Mouse (Mus musculus) midbrain, embryonic 14.5 days (tissue): ENCODE data around the gene Ywhag. TPM values are rescaled to one million over a fixed set of nuclear protein-coding genes. Genes with fewer than 3 reads are reported as not detected.

Source experiments
- ATAC-seq: fragments of 200-750 bp; cut with Nextera tagmentation; 2 replicates; pipeline ENCODE4 v1.8.0; 2017; ENCODE audit warnings: moderate number of reproducible peaks, moderate library complexity; ENCODE audit not compliant: low FRiP score, low TSS enrichment
- DNase-seq: peaks from one replicate; pipeline ENCODE4 v3.0.0-alpha.2; 2015
- H3K27ac ChIP-seq: fragments of 300-500 bp; sonication (generic); replicated peaks from 2 replicates; pipeline ENCODE4 v1.5.1; 2014; ENCODE audit warnings: mild to moderate bottlenecking, low read depth, low read length, moderate library complexity
- H3K27me3 ChIP-seq: fragments of 300-500 bp; sonication (generic); 2 replicates; pipeline ENCODE4 v1.6.1; 2014; ENCODE audit warnings: low read length, control low read depth, mixed read lengths; ENCODE audit not compliant: control insufficient read depth, insufficient read depth
- H3K36me3 ChIP-seq: fragments of 300-500 bp; sonication (generic); 2 replicates; pipeline ENCODE4 v1.6.1; 2014; ENCODE audit warnings: low read length, control low read depth; ENCODE audit not compliant: control insufficient read depth, insufficient read depth
- H3K4me1 ChIP-seq: fragments of 300-500 bp; sonication (generic); 2 replicates; pipeline ENCODE4 v1.6.1; 2014; ENCODE audit warnings: mild to moderate bottlenecking, antibody characterized with exemption, low read length, control low read depth; ENCODE audit not compliant: control insufficient read depth, insufficient read depth
- H3K4me2 ChIP-seq: fragments of 300-500 bp; sonication (generic); 2 replicates; pipeline ENCODE4 v1.6.1; 2014; ENCODE audit warnings: mild to moderate bottlenecking, low read length, moderate library complexity
- H3K4me3 ChIP-seq: fragments of 300-500 bp; sonication (generic); replicated peaks from 2 replicates; pipeline ENCODE4 v1.5.1; 2014; ENCODE audit warnings: low read depth, low read length
- H3K9ac ChIP-seq: fragments of 300-500 bp; sonication (generic); replicated peaks from 2 replicates; pipeline ENCODE4 v1.6.1; 2014; ENCODE audit warnings: mild to moderate bottlenecking, low read length, moderate library complexity
- H3K9me3 ChIP-seq: fragments of 300-500 bp; sonication (generic); 2 replicates; pipeline ENCODE4 v1.6.1; 2016; ENCODE audit warnings: low read length, control low read depth, mixed read lengths; ENCODE audit not compliant: control insufficient read depth
- WGBS: fragments of 180-500 bp; shearing (Covaris S2); extraction: QIAGEN DNeasy Blood & Tissue Kit; methylation state at CpG from one replicate; pipeline ENCODE4 v1.1.7; 2014; 5-methylcytosine and 5-hydroxymethylcytosine counted together
- polyA plus RNA-seq: library from polyadenylated mRNA; unstranded; fragments of >200 nt; fragmentation: Nextera tagmentation; extraction: Ambion mirVana; gene quantifications from 2 replicates; pipeline ENCODE4 v1.2.1, GENCODE M21; 2014

The Ywhag gene
- polyA plus RNA-seq, 1 experiment from 2014 or later, result 420 TPM

DNA sequence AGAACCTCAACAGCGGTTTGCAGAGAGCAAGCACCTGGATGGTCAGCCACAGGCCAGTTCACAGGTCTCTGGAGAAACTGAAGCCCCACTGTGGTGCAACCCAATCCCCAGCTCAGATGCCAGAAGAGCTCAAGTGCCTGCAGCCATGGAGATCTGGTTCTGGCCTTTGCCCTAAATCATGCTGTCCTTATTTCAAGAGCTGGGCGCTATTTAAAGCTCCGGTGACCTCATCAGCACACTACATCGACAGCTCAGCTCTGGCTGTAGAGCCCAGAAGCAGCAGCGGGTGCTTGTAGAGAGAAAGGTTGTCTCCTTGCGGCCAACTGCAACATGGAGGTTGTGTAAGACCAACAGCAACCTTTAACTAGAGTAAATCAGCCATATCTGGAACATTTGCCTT is 20.3 kb downstream of the Ywhag start:
- peaks cover 80% of the 10 kb centered on the region for H3K36me3 ChIP-seq
- no peaks in the 10 kb centered on the region for H3K4me1 ChIP-seq
- no peaks in the 10 kb centered on the region for H3K27me3 ChIP-seq
- DNase-seq (no peak), ATAC-seq (no peak)
- WGBS, result 91% methylated on average over 6 of the region's 6 CpGs
- no peak overlapping the region for H3K27ac ChIP-seq
- no peak overlapping the region for H3K4me2 ChIP-seq
- no peak overlapping the region for H3K9ac ChIP-seq
- no peak overlapping the region for H3K4me3 ChIP-seq
- no peaks in the 10 kb centered on the region for H3K9me3 ChIP-seq

DNA sequence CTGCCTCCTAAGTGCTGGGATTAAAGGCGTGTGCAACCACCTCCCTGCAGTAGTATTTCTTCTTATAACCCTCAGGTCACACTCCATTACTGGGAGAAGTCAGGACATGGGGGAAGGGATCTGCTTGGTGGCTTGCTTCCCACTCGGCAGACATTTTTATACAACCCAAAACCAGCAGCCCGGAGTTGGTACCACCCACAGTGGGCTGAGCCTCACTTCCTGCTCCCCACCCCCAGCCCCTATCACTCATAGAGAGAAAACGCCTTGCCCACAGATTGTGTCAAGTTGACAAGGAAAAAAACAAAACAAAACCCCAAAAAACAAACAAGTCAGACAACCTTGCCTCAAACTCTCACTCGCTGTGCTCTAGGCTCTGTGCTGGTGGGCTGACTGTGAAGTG is 21.2 kb downstream of the Ywhag start:
- no peaks in the 10 kb centered on the region for H3K4me1 ChIP-seq
- no peaks in the 10 kb centered on the region for H3K27me3 ChIP-seq
- H3K4me3 ChIP-seq, result no peak overlapping the region
- no peak for ATAC-seq
- no peaks in the 10 kb centered on the region for H3K9me3 ChIP-seq
- no peak overlapping the region for H3K4me2 ChIP-seq
- H3K36me3 ChIP-seq, result peaks cover 77% of the 10 kb centered on the region
- no peak overlapping the region for H3K27ac ChIP-seq
- no peak for DNase-seq
- 91% methylated on average over 5 of the region's 5 CpGs for WGBS
- no peak overlapping the region for H3K9ac ChIP-seq

DNA sequence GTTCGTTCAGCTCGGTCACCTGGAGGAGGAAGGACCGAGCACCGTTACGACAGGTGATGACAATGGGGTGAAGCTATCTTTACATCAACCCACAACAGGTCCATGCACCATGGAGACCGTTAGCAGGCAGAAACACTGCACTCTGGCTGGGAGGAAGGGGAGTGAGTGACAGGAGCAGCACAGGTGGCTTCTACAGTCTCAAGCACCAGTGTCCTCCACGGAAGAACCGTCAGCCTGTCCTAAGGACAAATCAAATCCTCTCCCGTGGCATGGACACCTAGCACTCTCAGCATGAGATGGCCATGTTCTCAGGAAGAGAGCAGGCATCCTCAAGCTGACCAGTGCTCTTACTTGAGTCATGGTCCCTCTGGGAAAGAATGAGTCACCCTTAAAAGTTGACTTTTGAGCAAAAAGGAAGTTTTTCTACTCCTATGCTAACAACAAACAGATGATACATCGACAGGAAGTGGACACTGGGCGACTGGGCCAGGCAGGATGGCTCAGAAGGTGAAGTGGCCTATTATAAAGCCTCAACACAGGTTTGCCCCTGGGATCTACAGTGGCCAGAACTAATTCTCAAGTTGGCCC is 22.7 kb downstream of the Ywhag start:
- Histone ChIP-seq H3K4me2 (no peak overlapping the region), H3K36me3 (peaks cover 72% of the 10 kb centered on the region), H3K4me1 (no peaks in the 10 kb centered on the region), H3K9me3 (no peaks in the 10 kb centered on the region), H3K4me3 (no peak overlapping the region), H3K9ac (no peak overlapping the region), H3K27ac (no peak overlapping the region), H3K27me3 (no peaks in the 10 kb centered on the region)
- 93% methylated on average over 11 of the region's 11 CpGs for WGBS
- ATAC-seq (no peak), DNase-seq (no peak)

DNA sequence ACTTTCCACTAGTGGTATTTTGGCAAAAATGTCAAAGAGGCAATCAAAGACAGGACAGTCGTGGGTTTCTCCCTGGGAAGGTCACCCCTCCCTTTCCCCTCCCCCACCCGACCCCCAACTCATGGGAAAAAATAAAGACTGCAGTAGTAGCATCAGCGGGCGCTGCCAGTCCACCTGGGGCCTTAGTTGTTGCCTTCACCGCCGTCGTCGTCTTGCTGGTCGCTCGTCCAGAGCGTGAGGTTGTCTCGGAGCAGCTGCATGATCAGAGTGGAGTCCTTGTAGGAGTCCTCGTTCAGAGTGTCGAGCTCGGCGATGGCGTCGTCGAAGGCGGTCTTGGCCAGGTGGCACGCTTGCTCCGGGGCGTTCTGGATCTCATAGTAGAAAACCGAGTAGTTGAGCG is 23.6 kb downstream of the Ywhag start:
- Histone ChIP-seq H3K9me3 (no peaks in the 10 kb centered on the region), H3K36me3 (peaks cover 74% of the 10 kb centered on the region), H3K27me3 (no peaks in the 10 kb centered on the region), H3K4me3 (no peak overlapping the region), H3K9ac (no peak overlapping the region), H3K4me2 (no peak overlapping the region), H3K27ac (no peak overlapping the region), H3K4me1 (no peaks in the 10 kb centered on the region)
- 93% methylated on average over 25 of the region's 25 CpGs for WGBS
- ATAC-seq, result no peak
- no peak for DNase-seq

- no peak overlapping the region for H3K27ac ChIP-seq
Measured at GRCm38 (mm10) chr5:135909646-135910045, 24.8 kb downstream of the Ywhag start.

GRCm38 (mm10) chr5:135908989-135909388 is 25.4 kb downstream of the Ywhag start:
- H3K4me3 ChIP-seq, result no peak overlapping the region
- peaks cover 5% of the 10 kb centered on the region; the same call in 1 of the 2 replicates for H3K4me1 ChIP-seq
- ATAC-seq (no peak), DNase-seq (no peak)
- H3K9ac ChIP-seq, result no peak overlapping the region
- no peaks in the 10 kb centered on the region for H3K9me3 ChIP-seq
- H3K36me3 ChIP-seq, result peaks cover 70% of the 10 kb centered on the region
- H3K27ac ChIP-seq, result no peak overlapping the region
- H3K4me2 ChIP-seq, result no peak overlapping the region
- no peaks in the 10 kb centered on the region for H3K27me3 ChIP-seq
- 94% methylated on average over 16 of the region's 16 CpGs for WGBS

More at GRCm38 (mm10) chr5:135909646-135910045, 24.8 kb downstream of the Ywhag start:
- WGBS, result 87% methylated on average over 10 of the region's 10 CpGs
- Histone ChIP-seq H3K4me2 (no peak overlapping the region), H3K36me3 (peaks cover 72% of the 10 kb centered on the region), H3K4me1 (no peaks in the 10 kb centered on the region; the same call in 1 of the 2 replicates), H3K27me3 (no peaks in the 10 kb centered on the region), H3K4me3 (no peak overlapping the region), H3K9me3 (no peaks in the 10 kb centered on the region), H3K9ac (no peak overlapping the region)
- ATAC-seq, result no peak
- no peak for DNase-seq

DNA sequence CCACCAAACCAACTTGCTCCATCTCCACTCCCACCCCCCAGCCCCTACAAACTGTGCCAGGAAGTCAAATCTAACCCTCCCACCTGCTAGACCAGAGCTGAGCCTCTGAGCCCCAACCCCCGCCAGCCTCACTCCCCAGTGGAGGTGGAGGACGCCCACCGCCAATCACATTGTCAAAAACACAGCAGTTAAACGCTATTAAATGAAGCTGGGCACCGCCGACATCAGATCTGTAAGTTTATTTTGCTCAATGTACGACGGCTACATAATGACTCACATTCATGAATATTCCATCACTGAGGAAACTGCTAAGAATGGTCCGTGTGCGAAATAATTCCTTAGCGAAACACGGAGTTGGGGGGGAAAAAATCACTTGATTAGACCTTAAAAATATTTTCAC is 26.2 kb downstream of the Ywhag start:
- no peak overlapping the region for H3K4me3 ChIP-seq
- 0 out of 2 replicates have a peak overlapping the region, but pooled peaks have one; percentile 1 for H3K27ac ChIP-seq
- WGBS, result 66% methylated on average over 12 of the region's 12 CpGs
- H3K9me3 ChIP-seq, result no peaks in the 10 kb centered on the region
- DNase-seq (no peak), ATAC-seq (no peak)
- H3K9ac ChIP-seq, result no peak overlapping the region
- peaks cover 62% of the 10 kb centered on the region for H3K36me3 ChIP-seq
- H3K4me2 ChIP-seq, result no peak overlapping the region
- peaks cover 10% of the 10 kb centered on the region; the same call in 1 of the 2 replicates for H3K4me1 ChIP-seq
- no peaks in the 10 kb centered on the region for H3K27me3 ChIP-seq

- ATAC-seq, result no peak
- 85% methylated on average over 13 of the region's 13 CpGs for WGBS
- H3K36me3 ChIP-seq, result peaks cover 62% of the 10 kb centered on the region
Measured at GRCm38 (mm10) chr5:135907256-135907655, 27.2 kb downstream of the Ywhag start.

DNA sequence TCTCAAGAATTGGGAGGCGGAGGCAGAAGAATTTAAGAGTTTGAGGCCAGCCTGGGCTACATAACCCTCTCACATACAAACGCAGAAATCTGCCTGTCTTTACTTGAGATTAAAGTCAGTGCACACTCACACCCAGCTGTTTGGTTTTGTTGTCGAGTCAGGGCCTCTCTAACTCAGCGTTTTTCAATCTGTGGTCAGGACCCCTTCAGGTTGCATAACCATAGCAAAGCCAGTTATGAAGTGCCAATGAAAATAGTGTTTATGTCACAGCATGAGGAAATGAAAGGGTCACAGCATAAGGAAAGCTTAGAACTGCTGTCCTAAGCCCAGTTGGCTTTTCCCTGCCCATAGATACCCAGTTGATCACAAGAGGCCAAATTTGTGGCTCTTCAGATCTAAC is 27.6 kb downstream of the Ywhag start:
- H3K9me3 ChIP-seq, result no peaks in the 10 kb centered on the region
- no peak for DNase-seq
- no peak overlapping the region for H3K27ac ChIP-seq
- H3K9ac ChIP-seq, result no peak overlapping the region
- H3K36me3 ChIP-seq, result peaks cover 59% of the 10 kb centered on the region
- H3K4me3 ChIP-seq, result no peak overlapping the region
- no peaks in the 10 kb centered on the region for H3K27me3 ChIP-seq
- WGBS, result 86% methylated on average over 4 of the region's 4 CpGs
- H3K4me1 ChIP-seq, result peaks cover 15% of the 10 kb centered on the region; the same call in 1 of the 2 replicates
- H3K4me2 ChIP-seq, result no peak overlapping the region
- ATAC-seq, result no peak

More at GRCm38 (mm10) chr5:135907256-135907655, 27.2 kb downstream of the Ywhag start:
- H3K9ac ChIP-seq, result no peak overlapping the region
- H3K27me3 ChIP-seq, result no peaks in the 10 kb centered on the region
- H3K27ac ChIP-seq, result no peak overlapping the region
- no peak for DNase-seq
- no peak overlapping the region for H3K4me3 ChIP-seq
- H3K9me3 ChIP-seq, result no peaks in the 10 kb centered on the region
- no peak overlapping the region for H3K4me2 ChIP-seq
- peaks cover 15% of the 10 kb centered on the region; the same call in 1 of the 2 replicates for H3K4me1 ChIP-seq
